Mouse (Mus musculus) spleen, postnatal 36 days (tissue): ENCODE measurements around the gene Prdm8.

Experiments
- DNase-seq, 2 experiments: peaks; one replicate each; pipeline ENCODE4 v3.0.0; 2022; ENCODE audit warnings: low spot score in 2 of 2, mixed read lengths in 1 of 2

Prdm8 gene

DNA sequence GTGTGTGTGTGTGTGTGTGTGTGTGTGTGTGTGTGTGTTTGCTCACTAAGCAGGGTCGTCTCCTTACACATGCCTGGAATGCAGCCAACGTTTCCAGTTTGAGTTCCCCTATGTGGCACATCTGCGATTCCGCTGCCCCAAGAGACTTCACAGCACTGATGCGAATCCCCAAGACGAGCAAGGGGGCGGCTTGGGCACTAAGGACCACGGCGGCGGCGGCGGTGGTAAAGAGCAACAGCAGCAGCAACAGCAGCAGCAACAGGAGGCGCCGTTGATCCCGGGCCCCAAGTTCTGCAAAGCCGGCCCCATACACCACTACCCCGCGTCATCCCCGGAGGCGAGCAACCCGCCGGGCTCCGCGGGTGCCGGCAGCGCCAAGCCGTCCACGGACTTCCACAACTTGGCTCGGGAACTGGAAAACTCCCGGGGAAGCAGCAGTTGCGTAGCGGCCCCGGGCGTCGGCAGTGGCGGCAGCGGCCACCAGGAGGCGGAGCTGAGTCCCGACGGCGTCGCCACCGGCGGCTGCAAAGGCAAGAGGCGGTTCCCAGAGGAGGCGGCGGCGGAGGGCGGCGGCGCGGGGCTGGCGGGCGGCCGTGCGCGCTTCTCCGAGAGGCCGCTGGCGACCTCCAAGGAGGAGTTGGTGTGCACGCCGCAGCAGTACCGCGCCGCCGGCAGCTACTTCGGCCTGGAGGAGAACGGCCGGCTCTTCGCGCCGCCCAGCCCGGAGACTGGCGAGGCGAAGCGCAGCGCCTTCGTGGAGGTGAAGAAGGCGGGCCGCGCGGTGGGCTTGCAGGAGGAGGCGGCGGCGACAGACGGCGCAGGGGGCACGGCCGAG is 18.2 kb downstream of the Prdm8 start:
- DNase-seq, result peak; percentile 49

DNA sequence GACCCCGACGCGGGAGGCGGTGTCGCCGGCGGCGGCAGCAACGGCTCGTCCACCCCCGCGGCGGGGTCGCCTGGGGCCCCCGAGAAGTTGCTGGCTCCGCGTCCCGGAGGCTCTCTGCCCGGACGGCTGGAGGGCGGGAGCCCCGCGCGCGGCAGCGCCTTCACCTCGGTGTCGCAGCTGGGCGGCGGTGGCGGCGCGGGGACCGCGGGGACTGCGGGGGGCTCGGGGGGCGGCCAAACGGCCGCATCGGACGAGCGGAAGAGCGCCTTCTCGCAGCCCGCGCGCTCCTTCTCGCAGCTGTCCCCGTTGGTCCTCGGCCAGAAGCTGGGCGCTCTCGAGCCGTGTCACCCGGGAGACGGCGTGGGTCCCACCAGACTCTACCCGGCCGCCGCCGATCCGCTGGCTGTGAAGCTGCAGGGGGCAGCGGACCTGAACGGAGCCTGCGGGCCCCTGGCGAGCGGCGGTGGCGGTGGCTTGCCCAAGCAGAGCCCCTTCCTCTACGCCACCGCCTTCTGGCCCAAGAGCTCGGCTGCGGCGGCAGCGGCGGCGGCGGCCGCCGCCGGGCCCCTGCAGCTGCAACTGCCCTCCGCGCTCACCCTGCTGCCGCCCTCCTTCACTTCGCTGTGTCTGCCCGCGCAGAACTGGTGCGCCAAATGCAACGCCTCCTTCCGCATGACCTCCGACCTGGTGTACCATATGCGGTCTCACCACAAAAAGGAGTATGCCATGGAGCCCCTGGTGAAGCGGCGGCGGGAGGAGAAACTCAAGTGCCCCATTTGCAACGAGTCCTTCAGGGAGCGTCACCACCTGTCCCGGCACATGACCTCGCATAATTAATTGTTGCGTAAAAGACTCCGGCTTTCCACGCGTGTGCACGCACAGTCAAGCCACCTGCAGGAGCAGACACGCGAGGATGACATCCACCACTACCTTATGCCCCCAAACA is 19.1 kb downstream of the Prdm8 start:
- DNase-seq, result no peak

DNA sequence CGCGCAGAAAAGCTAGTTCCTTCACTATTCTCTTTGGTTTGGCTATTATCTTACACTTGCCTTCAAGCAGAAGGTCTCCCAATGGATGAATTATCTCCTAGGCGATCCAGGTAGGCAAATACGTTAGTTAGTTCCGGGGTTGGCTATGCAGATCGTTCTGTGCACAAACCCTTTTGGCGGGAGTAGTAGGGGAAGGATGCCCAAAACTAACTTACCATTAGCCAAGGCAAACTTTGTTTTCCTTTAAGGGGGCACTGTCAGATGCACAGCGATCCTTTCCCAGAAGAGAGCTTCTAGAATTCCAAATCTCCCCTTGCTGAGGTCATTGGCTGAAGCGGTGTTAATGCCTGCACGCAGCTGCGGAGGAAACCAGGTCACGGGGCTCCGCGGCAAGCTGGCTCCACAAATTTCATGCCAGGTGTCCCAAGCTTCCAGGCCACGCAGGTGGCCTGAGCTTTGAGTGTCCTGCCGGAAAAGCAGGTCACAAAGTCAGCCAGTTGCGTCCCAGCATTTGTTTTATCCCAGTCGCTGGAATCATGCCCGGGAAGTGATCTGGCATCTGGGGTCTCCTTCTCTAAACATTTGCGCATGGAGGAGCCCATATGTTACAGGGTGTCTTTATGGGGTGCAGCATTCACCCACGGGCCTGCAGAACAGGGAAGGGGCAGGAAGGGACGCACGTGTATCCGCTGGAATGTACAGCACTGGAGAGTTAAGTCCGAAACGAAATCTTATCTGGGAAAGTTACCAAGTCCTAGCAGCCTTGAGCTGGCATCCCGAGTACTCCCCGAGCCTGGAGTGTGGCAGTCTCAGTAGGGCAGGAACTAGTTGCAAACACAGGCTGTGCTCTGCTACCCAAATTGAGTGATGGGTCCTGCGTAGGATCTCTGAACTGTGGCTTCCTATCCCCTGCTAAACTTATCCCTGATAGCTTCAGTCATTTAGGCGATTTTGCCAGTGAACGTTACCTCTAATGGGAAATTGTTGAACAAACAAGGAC is 22.5 kb downstream of the Prdm8 start:
- no peak for DNase-seq

DNA sequence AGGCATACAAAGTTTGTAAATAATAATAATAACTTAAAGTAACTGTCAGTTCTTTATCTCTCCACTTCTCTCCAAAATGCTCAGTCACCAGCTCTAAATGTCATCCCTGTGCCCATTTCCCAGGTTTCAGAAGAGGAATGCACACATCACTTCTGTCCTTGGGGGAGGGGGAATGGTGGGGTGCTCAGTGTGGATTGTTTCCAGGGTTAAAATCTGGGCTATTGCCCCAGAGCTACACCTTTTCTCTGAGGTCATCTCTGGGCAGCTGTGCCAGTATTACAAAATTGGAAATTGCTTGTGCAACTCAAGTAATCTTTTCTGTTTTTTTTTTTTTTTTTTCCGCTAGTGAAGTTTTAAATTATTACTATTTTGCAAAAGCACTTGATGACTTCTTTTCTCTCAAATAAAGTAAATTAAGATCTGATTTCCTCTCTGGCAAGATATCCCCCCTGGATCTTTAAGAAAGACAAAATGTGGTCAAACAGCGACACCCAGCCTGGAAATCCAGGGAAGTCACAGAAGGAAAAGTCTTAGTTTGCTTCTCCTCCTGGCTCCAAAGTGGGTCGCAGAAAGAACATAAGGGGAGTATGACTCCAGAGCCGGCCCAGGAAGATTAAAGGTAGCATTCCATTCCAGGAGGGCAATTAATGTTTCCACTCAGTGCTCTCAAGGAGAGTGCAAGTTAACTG is 25.4 kb downstream of the Prdm8 start:
- no peak for DNase-seq

DNA sequence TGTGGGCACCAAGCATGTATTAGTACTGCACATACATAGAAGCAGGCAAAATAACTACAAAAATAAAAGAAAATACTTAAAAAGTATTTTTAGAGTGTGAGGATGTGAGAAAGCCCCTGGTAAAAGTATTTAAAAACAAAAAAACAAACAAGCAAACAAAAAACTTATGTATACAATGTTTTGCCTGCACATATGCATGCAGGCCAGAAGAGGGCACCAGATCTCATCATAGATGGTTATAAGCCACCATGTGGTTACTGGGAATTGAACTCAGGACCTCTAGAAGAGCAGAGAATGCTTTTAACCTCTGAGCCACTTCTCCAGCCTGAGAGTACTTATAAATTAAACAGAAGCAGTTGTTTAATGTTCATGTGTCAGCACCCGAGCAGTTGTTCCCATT is 28.0 kb downstream of the Prdm8 start:
- DNase-seq, result no peak

DNA sequence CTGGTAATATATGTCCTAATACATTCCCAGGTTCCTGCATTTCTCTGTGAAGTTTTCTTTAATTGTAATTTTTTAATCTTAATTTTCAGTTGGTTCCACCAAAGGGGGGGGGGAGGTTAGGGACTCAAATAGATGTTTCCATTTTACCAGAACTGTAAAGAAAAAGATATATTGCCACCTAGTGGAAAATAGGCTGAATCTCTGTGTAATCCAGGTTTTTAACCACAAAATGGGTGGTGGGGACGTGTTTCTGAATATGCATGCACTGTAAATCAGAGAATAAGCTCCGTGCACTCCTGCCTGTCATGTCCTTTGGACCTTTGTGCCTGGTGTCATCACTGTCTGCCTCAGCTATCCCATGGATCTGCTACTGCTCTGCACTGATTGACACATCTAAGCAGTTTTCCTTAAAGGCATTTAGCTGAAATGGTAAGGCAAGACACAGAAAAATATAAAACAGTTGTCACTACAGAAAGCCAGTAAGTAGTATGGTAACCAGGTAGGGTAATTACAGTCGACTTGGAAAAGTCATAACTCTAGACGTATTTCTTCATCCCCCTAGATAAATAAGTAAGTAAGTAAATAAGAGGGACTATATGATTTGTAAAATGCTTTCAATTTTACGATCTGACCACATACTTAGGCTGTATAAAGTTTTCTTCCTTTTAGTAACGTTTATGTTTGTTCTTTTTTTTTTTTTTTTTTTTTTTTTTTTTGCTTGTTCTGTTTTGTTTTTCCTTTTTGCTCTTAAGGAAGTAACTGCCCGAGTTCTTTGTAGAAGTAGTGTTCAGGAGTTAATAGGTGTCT is 31.6 kb downstream of the Prdm8 start:
- no peak for DNase-seq

DNA sequence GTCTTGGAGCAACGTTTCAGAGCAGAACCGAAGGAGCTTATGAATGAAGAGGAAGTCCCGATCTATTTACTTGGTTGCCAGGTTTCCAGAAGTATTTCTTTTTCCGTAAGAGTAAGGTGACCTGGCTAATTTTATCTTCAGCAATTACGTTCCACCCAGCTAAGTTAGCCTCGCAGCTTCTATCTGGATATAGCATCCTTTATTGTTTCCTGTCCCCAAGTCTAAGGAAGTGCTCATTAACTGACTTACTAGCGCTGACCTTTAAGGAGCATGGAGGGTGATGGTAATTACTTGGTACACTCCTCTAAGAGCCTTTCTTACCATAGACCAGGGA is 32.2 kb downstream of the Prdm8 start:
- DNase-seq, result no peak

DNA sequence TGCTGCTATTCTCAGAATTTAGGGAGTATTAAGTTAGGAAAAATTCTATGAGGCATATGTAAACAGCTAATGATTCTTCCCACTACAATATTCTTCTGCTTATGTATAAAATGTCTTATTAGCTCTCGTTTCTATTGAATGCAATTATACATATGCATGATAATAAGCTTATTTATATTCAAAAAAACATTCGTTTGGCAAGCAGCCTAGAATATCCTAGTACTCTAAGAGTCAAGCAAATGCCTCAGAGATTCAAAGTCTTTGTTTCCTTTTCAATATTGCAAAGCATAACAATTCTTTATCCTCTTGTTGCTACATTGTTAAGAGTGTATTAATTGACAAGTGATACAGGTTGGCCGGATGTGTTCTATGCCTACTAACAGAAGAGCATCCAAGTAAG is 34.6 kb downstream of the Prdm8 start:
- no peak for DNase-seq

DNA sequence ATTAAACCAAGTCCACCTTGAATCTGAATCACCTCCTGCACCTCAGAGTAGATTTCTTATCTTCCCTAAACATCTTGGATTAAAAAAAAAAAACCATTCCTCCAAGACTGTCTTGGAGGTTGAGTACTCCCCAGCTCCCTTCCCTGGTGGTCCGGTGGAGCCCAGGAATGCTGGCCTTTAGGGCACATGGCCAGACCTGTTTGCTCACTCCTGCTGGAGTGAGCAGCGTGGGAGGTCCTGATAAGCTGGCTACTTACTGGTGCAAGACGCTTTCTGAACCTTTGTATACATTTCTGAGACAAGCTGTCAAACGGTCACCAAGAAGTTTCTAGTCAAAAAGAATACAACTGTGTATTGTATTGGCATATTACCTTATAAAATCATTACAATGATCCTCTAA is 36.0 kb downstream of the Prdm8 start:
- no peak for DNase-seq

DNA sequence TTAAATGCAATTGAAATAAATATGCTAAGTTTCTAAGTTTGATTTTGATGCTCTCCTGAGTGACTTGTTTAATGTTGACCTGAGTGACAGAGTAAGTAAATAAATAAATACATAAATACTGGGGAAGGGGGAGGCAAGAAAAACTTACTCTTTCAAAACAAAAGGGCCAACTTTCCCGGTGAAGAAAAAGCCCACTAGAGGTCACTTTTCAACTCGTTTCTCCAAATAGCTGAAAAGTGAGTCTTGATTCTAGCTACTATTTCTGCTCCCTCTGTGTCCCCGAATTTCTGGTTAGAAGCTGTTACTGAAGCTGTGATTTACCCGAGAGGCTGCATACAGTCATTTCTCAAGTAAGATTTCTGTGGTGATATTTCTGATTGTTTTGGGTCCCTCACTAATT is 45.5 kb downstream of the Prdm8 start:
- DNase-seq, result no peak

DNA sequence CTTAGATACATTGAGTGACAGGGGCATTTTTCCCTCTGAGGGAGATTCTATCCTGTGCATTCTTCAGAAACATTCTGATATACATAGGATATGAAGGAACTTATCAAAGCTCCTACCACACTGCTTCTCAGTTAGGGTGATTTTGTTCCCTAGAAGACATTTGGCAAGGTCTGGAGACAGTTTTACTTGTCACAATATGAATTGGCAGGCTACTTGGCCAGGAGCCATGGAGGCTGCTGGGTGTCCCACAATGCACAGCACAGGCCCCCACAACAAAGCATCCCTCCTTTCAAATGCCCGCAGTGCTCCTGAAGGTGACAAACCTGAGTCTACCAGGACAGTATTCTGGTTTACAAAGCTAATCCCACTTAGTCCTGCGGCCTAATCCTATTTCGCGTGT is 55.0 kb downstream of the Prdm8 start:
- no peak for DNase-seq

DNA sequence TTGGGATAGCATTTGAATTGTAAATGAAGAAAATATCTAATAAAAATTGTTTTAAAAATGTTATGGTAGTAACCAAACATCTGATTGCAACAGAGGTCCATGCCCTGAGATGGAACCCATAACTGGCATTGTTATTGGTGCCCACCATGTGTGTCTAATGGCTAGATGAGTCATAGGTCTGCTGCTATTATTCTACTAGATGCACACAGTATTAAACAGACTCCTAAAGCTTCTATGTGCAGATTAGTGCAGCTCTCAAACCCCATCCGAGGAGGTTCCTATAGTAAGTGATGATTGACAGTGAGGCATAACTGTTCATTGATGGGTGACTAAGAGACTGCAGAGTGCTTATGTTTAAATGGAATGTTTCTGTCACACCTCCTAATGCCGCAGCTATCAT is 59.7 kb downstream of the Prdm8 start:
- no peak for DNase-seq

DNA sequence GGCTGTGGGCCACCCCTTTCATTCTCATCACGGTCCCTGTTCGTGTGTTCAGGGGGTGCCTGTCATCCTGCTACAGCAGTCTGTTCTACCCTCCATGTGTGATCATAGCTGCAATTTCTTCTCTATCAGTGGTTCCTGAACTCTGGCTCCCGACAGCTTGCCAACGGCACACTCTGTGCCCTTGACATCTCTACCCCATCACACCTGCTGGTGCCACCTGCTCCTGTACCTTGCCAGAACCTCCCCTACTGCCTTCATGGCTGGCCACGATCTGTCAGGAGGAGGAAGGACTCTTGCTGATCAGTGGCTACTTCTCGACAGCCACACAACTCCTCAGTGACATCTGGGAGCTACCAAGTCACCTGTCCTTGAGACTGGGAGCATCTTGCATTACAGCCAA is 62.5 kb downstream of the Prdm8 start:
- DNase-seq, result no peak

DNA sequence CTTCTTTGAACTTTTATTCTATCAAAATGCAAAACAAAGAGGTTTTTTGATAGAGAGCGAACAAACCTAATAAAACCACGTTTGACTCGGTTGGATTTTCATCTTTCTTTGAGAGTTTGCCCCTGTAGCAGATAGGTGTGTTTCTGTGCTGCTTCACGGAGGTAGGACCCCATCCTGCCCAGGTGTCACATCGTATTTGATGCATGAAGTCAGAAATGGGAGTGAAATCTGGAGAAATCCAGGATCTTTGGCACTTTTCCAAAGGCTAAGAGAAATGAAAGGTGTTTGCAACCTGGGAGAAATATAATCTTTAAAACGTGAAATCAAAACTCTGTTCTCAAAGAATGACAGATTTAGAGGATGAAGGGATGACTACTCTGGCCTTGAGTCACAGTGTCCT is 71.5 kb downstream of the Prdm8 start:
- DNase-seq, result no peak
